Mouse (Mus musculus) stomach, postnatal 0 days (tissue): ENCODE results near the gene Aatf. TPM values are rescaled to one million over a fixed set of nuclear protein-coding genes. Genes with fewer than 3 reads are reported as not detected.
A peak's percentile ranks its signal among the peaks of the same experiment; 100 is the strongest.

ENCODE experiments used
- ATAC-seq: fragments of 200-750 bp; cut with Nextera tagmentation; 2 replicates; pipeline ENCODE4 v1.8.0; 2017; ENCODE audit not compliant: low FRiP score, low TSS enrichment
- DNase-seq: peaks from one replicate; pipeline ENCODE4 v3.0.0-alpha.2; 2016; ENCODE audit warnings: low spot score
- H3K27ac ChIP-seq: fragments of 300-500 bp; sonication (generic); replicated peaks from 2 replicates; pipeline ENCODE4 v1.5.1; 2014; ENCODE audit warnings: mild to moderate bottlenecking, control low read depth
- H3K27me3 ChIP-seq: fragments of 300-500 bp; sonication (generic); 2 replicates; pipeline ENCODE4 v1.6.1; 2014; ENCODE audit warnings: low read length; ENCODE audit not compliant: control insufficient read depth, insufficient read depth
- H3K36me3 ChIP-seq: fragments of 300-500 bp; sonication (generic); 2 replicates; pipeline ENCODE4 v1.6.1; 2014; ENCODE audit warnings: low read length, mixed read lengths; ENCODE audit not compliant: control insufficient read depth, insufficient read depth
- H3K4me1 ChIP-seq: fragments of 300-500 bp; sonication (generic); replicated peaks from 2 replicates; pipeline ENCODE4 v1.6.1; 2014; ENCODE audit warnings: antibody characterized with exemption; ENCODE audit not compliant: control insufficient read depth, insufficient read depth
- H3K4me2 ChIP-seq: fragments of 300-500 bp; sonication (generic); replicated peaks from 2 replicates; pipeline ENCODE4 v1.6.1; 2014; ENCODE audit warnings: low read depth, mild to moderate bottlenecking, control low read depth, moderate library complexity
- H3K4me3 ChIP-seq: fragments of 300-500 bp; sonication (generic); 2 replicates; pipeline ENCODE4 v1.5.1; 2014; ENCODE audit warnings: low read depth, low read length, control low read depth
- H3K9ac ChIP-seq: fragments of 300-500 bp; sonication (generic); 2 replicates; pipeline ENCODE4 v1.6.1; 2014; ENCODE audit warnings: mild to moderate bottlenecking, low read length, control low read depth, mixed read lengths
- H3K9me3 ChIP-seq: fragments of 300-500 bp; sonication (generic); 2 replicates; pipeline ENCODE4 v1.6.1; 2016; ENCODE audit warnings: low read length; ENCODE audit not compliant: control insufficient read depth
- CTCF ChIP-seq: IDR thresholded peaks from 2 replicates; pipeline ENCODE4 v1.5.1; 2016; ENCODE audit warnings: antibody characterized with exemption, low read depth, mild to moderate bottlenecking, moderate library complexity
- EP300 ChIP-seq: optimal IDR thresholded peaks from 2 replicates; pipeline ENCODE3; 2016; ENCODE audit warnings: antibody characterized with exemption
- WGBS: fragments of 180-500 bp; shearing (Covaris S2); extraction: QIAGEN DNeasy Blood & Tissue Kit; methylation state at CpG from one replicate; pipeline ENCODE4 v1.1.7; 2014; 5-methylcytosine and 5-hydroxymethylcytosine counted together
- polyA plus RNA-seq: library from polyadenylated mRNA; unstranded; fragments of >200 nt; fragmentation: Nextera tagmentation; extraction: Ambion mirVana; gene quantifications from 2 replicates; pipeline ENCODE4 v1.2.1, GENCODE M21; 2015

Gene Aatf
- polyA plus RNA-seq, 1 experiment from 2014 or later = 24.8 TPM

DNA sequence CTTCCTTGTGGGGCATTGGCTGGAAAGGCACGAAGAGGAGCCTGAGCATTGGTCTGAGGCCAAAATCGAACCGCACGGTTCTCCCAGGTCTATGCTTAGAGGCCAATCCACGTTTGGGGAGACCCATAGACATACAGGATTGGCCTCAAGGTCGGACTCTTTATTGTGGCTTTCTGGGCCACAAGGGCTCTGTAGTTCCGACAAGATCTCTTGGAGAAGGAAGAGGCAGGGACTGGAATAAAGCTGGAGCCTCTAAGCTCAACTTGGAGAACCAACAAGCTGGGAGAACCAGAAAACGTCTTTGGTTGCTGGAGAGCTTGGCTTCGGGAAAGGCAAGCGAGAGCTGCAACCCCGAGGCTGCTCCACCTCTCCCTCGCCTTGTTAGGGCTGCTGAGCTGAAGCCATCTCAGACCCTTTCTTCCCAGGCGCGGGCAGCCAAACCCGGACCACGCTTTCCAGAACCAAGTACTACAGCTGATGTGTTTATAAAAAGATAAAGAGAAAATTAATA is 10.1 kb upstream of the Aatf start:
- peaks cover 43% of the 10 kb centered on the region; the same call in 1 of the 2 replicates for H3K27me3 ChIP-seq
- WGBS = 3% methylated on average over 16 of the region's 16 CpGs
- H3K4me1 ChIP-seq = peaks cover 3% of the 10 kb centered on the region; the same call in 1 of the 2 replicates
- TF ChIP-seq EP300 (no peak), CTCF (no peak)
- H3K9ac ChIP-seq = no peak overlapping the region
- H3K4me2 ChIP-seq = no peak overlapping the region
- no peaks in the 10 kb centered on the region for H3K36me3 ChIP-seq
- DNase-seq (no peak), ATAC-seq (no peak)
- H3K4me3 ChIP-seq = peak overlapping the region; percentile 21; the same call in 1 of the 2 replicates
- no peak overlapping the region for H3K27ac ChIP-seq
- H3K9me3 ChIP-seq = no peaks in the 10 kb centered on the region

- TF ChIP-seq CTCF = no peak
- TF ChIP-seq EP300 = no peak
- Histone ChIP-seq H3K4me1 (peaks cover 3% of the 10 kb centered on the region; the same call in 1 of the 2 replicates), H3K4me3 (peak overlapping the region; percentile 21), H3K27me3 (peaks cover 43% of the 10 kb centered on the region; the same call in 1 of the 2 replicates), H3K4me2 (peak overlapping the region; percentile 39), H3K27ac (no peak overlapping the region), H3K9ac (no peak overlapping the region), H3K9me3 (no peaks in the 10 kb centered on the region), H3K36me3 (no peaks in the 10 kb centered on the region)
- 2% methylated on average over 40 of the region's 40 CpGs for WGBS
- ATAC-seq = peak; percentile 71
- peak; percentile 83 for DNase-seq
These were observed 9.4 kb upstream of the Aatf start for GRCm38 (mm10) chr11:84522577-84523320.

DNA sequence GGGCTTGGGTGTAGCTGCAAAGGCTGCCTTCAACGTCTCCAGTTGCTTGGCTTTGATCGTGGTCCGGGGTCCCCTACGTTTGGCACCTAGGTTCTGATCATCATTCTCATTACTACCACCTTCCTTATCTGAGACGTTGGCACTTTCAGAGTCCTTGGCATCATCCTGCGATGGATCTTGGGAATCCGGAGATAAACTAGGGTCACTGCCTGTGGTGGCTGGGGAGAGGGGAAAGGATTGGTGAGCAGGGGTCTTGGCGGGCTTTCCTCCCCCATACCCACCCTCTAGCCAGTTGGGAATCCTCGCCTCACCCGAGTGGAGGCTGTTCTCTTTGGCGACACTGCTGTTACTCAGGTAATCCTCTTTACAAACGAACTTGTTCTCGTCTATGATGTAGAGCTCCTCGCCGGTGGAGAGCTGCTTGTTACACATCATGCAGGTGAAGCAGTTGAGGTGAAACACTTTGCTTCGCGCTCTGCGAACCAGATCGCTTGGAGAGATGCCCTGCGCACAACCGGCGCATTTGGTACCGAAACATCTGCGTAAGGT is 8.5 kb upstream of the Aatf start:
- H3K9me3 ChIP-seq = no peaks in the 10 kb centered on the region
- peaks cover 41% of the 10 kb centered on the region; the same call in 1 of the 2 replicates for H3K27me3 ChIP-seq
- no peak for DNase-seq
- no peak overlapping the region for H3K4me2 ChIP-seq
- TF ChIP-seq EP300 (no peak), CTCF (no peak)
- no peaks in the 10 kb centered on the region for H3K36me3 ChIP-seq
- 18% methylated on average over 24 of the region's 24 CpGs for WGBS
- H3K4me3 ChIP-seq = no peak overlapping the region
- H3K9ac ChIP-seq = no peak overlapping the region
- peaks cover 3% of the 10 kb centered on the region; the same call in 1 of the 2 replicates for H3K4me1 ChIP-seq
- H3K27ac ChIP-seq = no peak overlapping the region
- ATAC-seq = no peak

DNA sequence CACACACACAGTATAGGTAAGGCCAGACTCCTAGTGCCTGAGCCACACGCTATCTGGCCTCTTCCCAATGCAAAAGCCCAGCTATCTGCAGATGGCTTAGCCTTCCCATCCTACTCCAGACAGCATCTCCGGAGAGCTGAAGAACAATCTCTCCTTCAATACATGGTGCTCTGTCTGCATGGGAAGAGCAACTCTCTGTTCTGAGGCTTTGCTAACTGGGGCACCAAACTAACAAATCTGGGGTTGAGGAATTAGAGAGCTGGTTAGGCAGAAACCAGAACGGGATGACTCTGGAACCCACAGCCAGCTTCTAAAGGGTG is 7.7 kb upstream of the Aatf start:
- ATAC-seq (no peak), DNase-seq (no peak)
- Histone ChIP-seq H3K4me1 (peaks cover 3% of the 10 kb centered on the region; the same call in 1 of the 2 replicates), H3K36me3 (no peaks in the 10 kb centered on the region), H3K27me3 (peaks cover 37% of the 10 kb centered on the region; the same call in 1 of the 2 replicates), H3K27ac (no peak overlapping the region), H3K4me3 (no peak overlapping the region), H3K4me2 (no peak overlapping the region), H3K9ac (no peak overlapping the region), H3K9me3 (no peaks in the 10 kb centered on the region)
- TF ChIP-seq EP300 = no peak
- TF ChIP-seq CTCF = no peak
- WGBS = 51% methylated on average over 3 of the region's 3 CpGs

DNA sequence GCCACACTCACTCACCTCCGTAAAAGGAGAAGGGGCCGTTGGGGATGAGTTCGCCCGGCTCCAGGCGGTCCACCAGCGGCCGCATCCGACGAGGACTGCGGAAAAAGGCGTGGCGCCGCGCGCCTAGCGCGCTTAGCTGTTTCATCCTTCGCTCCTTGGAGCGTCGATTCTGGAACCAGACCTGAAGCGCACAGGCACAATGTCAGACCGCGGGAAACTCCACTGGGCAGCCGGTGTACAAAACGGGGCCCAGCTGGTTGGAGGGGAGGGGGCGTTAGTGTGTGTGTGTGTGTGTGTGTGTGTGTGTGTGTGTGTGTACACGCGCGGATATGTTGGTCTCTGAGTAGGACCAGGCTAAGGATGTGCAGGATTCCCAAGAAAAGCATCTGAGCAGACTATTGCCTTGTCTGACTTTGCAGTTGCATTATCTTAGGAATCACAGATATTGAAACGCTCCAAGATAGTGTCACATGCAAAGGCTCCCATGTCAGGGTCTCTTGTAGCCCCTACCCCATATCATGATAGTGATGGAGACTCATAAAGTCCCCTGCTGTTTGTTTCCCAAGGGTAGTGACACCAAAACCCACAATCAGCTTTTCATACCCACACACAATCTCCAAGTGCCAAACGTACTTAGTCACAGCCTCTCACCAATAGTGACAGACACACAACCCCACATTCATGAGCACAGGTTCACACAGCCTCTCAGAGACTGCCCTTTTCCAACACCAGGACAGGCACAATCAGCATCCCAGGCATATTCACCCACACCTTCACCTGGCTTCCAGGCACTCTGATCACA is 7.1 kb upstream of the Aatf start:
- H3K9me3 ChIP-seq = no peaks in the 10 kb centered on the region
- H3K27ac ChIP-seq = no peak overlapping the region
- no peak for DNase-seq
- TF ChIP-seq CTCF (no peak), EP300 (no peak)
- WGBS = 10% methylated on average over 31 of the region's 31 CpGs
- H3K4me2 ChIP-seq = no peak overlapping the region
- H3K36me3 ChIP-seq = no peaks in the 10 kb centered on the region
- H3K4me3 ChIP-seq = peak overlapping the region; percentile 13; the same call in 1 of the 2 replicates
- H3K9ac ChIP-seq = no peak overlapping the region
- peaks cover 2% of the 10 kb centered on the region; the same call in 1 of the 2 replicates for H3K4me1 ChIP-seq
- ATAC-seq = no peak
- peaks cover 37% of the 10 kb centered on the region; the same call in 1 of the 2 replicates for H3K27me3 ChIP-seq
